Comparison of ENCODE assay signal across 15 mouse cellular contexts in the genomic region with DNA sequence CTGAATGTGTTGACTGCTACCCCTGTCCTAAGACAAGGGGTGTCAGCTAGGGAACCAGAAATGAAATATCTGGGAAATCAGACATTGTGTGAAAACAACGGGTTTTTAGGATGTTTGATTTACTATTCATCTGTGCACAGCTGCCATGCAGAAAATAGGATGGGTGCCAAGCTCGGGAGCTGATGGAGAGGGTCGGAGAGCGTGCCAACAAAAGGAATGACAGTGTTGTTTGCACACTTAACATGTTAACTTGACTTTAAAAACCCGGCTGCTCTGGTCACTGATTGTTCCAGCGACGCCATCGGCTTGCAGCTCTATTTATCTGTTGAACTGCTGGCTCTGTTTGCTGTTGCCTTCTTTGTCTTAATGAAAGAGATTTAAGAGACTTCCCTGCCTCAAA. TPM values are rescaled to one million over a fixed set of nuclear protein-coding genes. Genes with fewer than 3 reads are reported as not detected.
DNase-seq lines count a peak whose midpoint lies in the region; ATAC-seq and TF ChIP-seq lines count a peak whose summit lies in the region.
"Had no signal": no experiment of that assay in that cellular context is flagged by ENCODE, and none has a peak within 500 bp of the region (broad histone marks: within the 10 kb centered on the region; RNA-seq: fewer than 3 reads in every experiment).

No protein-coding gene starts in this region.

- no peaks in the 10 kb centered on the region for H3K27me3 ChIP-seq in heart, embryonic 10.5 days (ENCODE audit: insufficient read depth, poor library complexity, severe bottlenecking)
- no peaks in the 10 kb centered on the region for H3K27me3 ChIP-seq in liver, adult 2 months (ENCODE audit: control insufficient read depth, insufficient read depth, low read length)
- H3K27me3 ChIP-seq in liver, embryonic 12.5 days (replicated peaks) = no peaks in the 10 kb centered on the region
- H3K27me3 ChIP-seq in forebrain, embryonic 14.5 days (replicated peaks; ENCODE audit: control insufficient read depth, insufficient read depth, low read length) = no peaks in the 10 kb centered on the region
- H3K27me3 ChIP-seq: limb, embryonic 13.5 days; midbrain, embryonic 15.5 days had no signal

- intact Hi-C loops in heart, postnatal 10 days (cut with DNase I) = no loop called here

- no peaks in the 10 kb centered on the region for H3K36me3 ChIP-seq in heart, embryonic 10.5 days
- H3K36me3 ChIP-seq in liver, adult 2 months (ENCODE audit: control insufficient read depth, insufficient read depth, low read length) = no peaks in the 10 kb centered on the region
- no peaks in the 10 kb centered on the region for H3K36me3 ChIP-seq in liver, embryonic 12.5 days
- H3K36me3 ChIP-seq in forebrain, embryonic 14.5 days (ENCODE audit: control insufficient read depth, insufficient read depth, low read length) = no peaks in the 10 kb centered on the region
- H3K36me3 ChIP-seq: limb, embryonic 13.5 days; midbrain, embryonic 15.5 days; neural tube, embryonic 13.5 days had no signal

- no peak for ATAC-seq in liver, embryonic 12.5 days
- 0 out of 2 replicates have a peak, but pooled peaks have one; percentile 34 for ATAC-seq in forebrain, embryonic 14.5 days
- ATAC-seq: activated CD4-positive, CD25-positive, alpha-beta regulatory T cell, adult 4 months; midbrain, embryonic 15.5 days had no signal

- H3K4me3 ChIP-seq in heart, embryonic 10.5 days = no peak overlapping the region
- H3K4me3 ChIP-seq in liver, adult 2 months (ENCODE audit: insufficient read depth, low read depth, low read length) = no peak overlapping the region
- H3K4me3 ChIP-seq in liver, embryonic 12.5 days = no peak overlapping the region
- no peak overlapping the region for H3K4me3 ChIP-seq in forebrain, embryonic 14.5 days (ENCODE audit: low read depth, low read length)
- no peak overlapping the region; the same call in 1 of the 2 replicates for H3K4me3 ChIP-seq in layer of hippocampus, adult 2 months
- H3K4me3 ChIP-seq: limb, embryonic 13.5 days; midbrain, embryonic 15.5 days; neural tube, embryonic 13.5 days had no signal

- no peaks in the 10 kb centered on the region for H3K79me2 ChIP-seq in liver, adult 2 months (ENCODE audit: control insufficient read depth, insufficient read depth, low read length)

- H3K4me2 ChIP-seq in liver, embryonic 12.5 days = no peak overlapping the region
- H3K4me2 ChIP-seq in forebrain, embryonic 14.5 days (ENCODE audit: low read length) = no peak overlapping the region
- H3K4me2 ChIP-seq: limb, embryonic 13.5 days; midbrain, embryonic 15.5 days; neural tube, embryonic 13.5 days had no signal

- H3K27ac ChIP-seq in heart, embryonic 10.5 days = no peak overlapping the region
- no peak overlapping the region for H3K27ac ChIP-seq in liver, adult 2 months (replicated peaks; ENCODE audit: insufficient read depth, low read depth, low read length)
- H3K27ac ChIP-seq in liver, embryonic 12.5 days = no peak overlapping the region
- peak overlapping the region; percentile 36; the same call in 1 of the 2 replicates for H3K27ac ChIP-seq in forebrain, embryonic 14.5 days (ENCODE audit: low read depth, low read length)
- no peak overlapping the region for H3K27ac ChIP-seq in layer of hippocampus, adult 2 months
- H3K27ac ChIP-seq: limb, embryonic 13.5 days; midbrain, embryonic 15.5 days; neural tube, embryonic 13.5 days had no signal

- DNase-seq in heart, postnatal 10 days = peak; percentile 19 to 34
- no peak for DNase-seq in heart, embryonic 10.5 days (ENCODE audit: low spot score)
- DNase-seq in liver, adult 2 months (ENCODE audit: extremely low read depth, low read depth, low spot score) = peak; percentile 55
- peak; percentile 56 for DNase-seq in adipocyte (ENCODE audit: low spot score)
- DNase-seq in forebrain, embryonic 14.5 days (ENCODE audit: low spot score) = peak; percentile 65
- no peak for DNase-seq in layer of hippocampus, adult 2 months (ENCODE audit: low spot score in 2 of 2)
- DNase-seq: cerebellum, adult 9-10 months; kidney, adult 11 months; retina, postnatal 1 day; thymus, postnatal 36 days had no signal

- 71% methylated on average over 8 of the region's 8 CpGs for WGBS in heart, embryonic 10.5 days
- WGBS in liver, adult 2 months = 18% methylated on average over 8 of the region's 8 CpGs
- 58% methylated on average over 8 of the region's 8 CpGs for WGBS in liver, embryonic 12.5 days (ENCODE audit: insufficient replicate concordance)
- 41% methylated on average over 8 of the region's 8 CpGs for WGBS in forebrain, embryonic 14.5 days

- no peak for TF ChIP-seq POLR2A in liver, adult 2 months (IDR thresholded peaks at IDR 0.05; ENCODE audit: extremely low read depth, insufficient read depth, low read length)

- H3K4me1 ChIP-seq in heart, embryonic 10.5 days = peaks cover 6% of the 10 kb centered on the region; the same call in 1 of the 2 replicates
- peaks cover 31% of the 10 kb centered on the region for H3K4me1 ChIP-seq in liver, adult 2 months (ENCODE audit: control insufficient read depth, insufficient read depth, low read length)
- no peaks in the 10 kb centered on the region for H3K4me1 ChIP-seq in liver, embryonic 12.5 days
- peaks cover 5% of the 10 kb centered on the region; the same call in 1 of the 2 replicates for H3K4me1 ChIP-seq in forebrain, embryonic 14.5 days (ENCODE audit: control insufficient read depth, insufficient read depth, low read length)

- H3K9ac ChIP-seq in liver, adult 2 months (ENCODE audit: low read depth, low read length) = no peak overlapping the region
- H3K9ac ChIP-seq in liver, embryonic 12.5 days = no peak overlapping the region
- H3K9ac ChIP-seq in forebrain, embryonic 14.5 days (ENCODE audit: low read length) = no peak overlapping the region
- H3K9ac ChIP-seq: limb, embryonic 13.5 days; midbrain, embryonic 15.5 days; neural tube, embryonic 13.5 days had no signal

- no peaks in the 10 kb centered on the region for H3K9me3 ChIP-seq in heart, embryonic 10.5 days
- no peaks in the 10 kb centered on the region for H3K9me3 ChIP-seq in liver, embryonic 12.5 days (replicated peaks)
- H3K9me3 ChIP-seq in forebrain, embryonic 14.5 days (replicated peaks; ENCODE audit: control insufficient read depth, low read length) = peaks cover 4% of the 10 kb centered on the region; the same call in 1 of the 2 replicates
- H3K9me3 ChIP-seq: midbrain, embryonic 15.5 days had no signal

- TF ChIP-seq CTCF in liver, adult 2 months (IDR thresholded peaks at IDR 0.05; ENCODE audit: low read depth, low read length) = no peak
- TF ChIP-seq CTCF in layer of hippocampus, adult 2 months (conservative IDR thresholded peaks at IDR 0.05) = no peak

RNA-seq across cellular contexts. Expression of gene Maf, which starts 46.2 kb away (rescaled TPM):
- 1 to 10 TPM; 7.4 to 7.7 TPM for total RNA-seq in heart, postnatal 10 days (2021)
- 1.2 and 2.1 TPM in 2 replicates for polyA plus RNA-seq in heart, embryonic 10.5 days (2016; fragmentation: Nextera tagmentation; extraction: Ambion mirVana)
- total RNA-seq in liver, adult 2 months (2014; rRNA removed) = 9.9 and 10.6 TPM in 2 replicates
- 5.0 and 6.4 TPM in 2 replicates for polyA plus RNA-seq in liver, adult 2 months (2012; rRNA removed)
- polyA plus RNA-seq in liver, embryonic 12.5 days (2016; fragmentation: Nextera tagmentation; extraction: Ambion mirVana) = 2.5 and 3.2 TPM in 2 replicates
- polyA plus RNA-seq in forebrain, embryonic 14.5 days (2014; fragmentation: Nextera tagmentation; extraction: Ambion mirVana) = 4.5 and 6.1 TPM in 2 replicates
- 10 to 100 TPM; 18.9 to 19.9 TPM for total RNA-seq in layer of hippocampus, adult 2 months (2021)

Comparison
In these comparisons a context has a peak if more than half of its experiments do, and no peak if none do; other contexts are left out.
1. DNase-seq: peak in heart, postnatal 10 days (2 of 2), liver, adult 2 months (single experiment), adipocyte (single experiment) and forebrain, embryonic 14.5 days (single experiment); none in heart, embryonic 10.5 days (single experiment) and layer of hippocampus, adult 2 months (0 of 2).